Mouse (Mus musculus) myocyte (in vitro differentiated cells): ENCODE measurements around the gene Krtcap2.

ENCODE experiments used
- CEBPB ChIP-seq: IDR thresholded peaks from 2 replicates; pipeline ENCODE4 v1.6.1; 2011; ENCODE audit warnings: mild to moderate bottlenecking, moderate library complexity; ENCODE audit not compliant: poor library complexity, insufficient read depth, severe bottlenecking
- MAX ChIP-seq: IDR thresholded peaks from one replicate; pipeline ENCODE4 v1.6.1; 2011; ENCODE audit warnings: low read depth, mild to moderate bottlenecking, control low read depth
- MYOG ChIP-seq, 3 experiments: IDR thresholded peaks; one replicate each; pipeline ENCODE4 v1.6.1; 2011; ENCODE audit warnings: control low read depth in 2 of 3, low read depth in 2 of 3, mild to moderate bottlenecking in 2 of 3; ENCODE audit not compliant: insufficient read length in 2 of 3, control insufficient read depth in 1 of 3, insufficient read depth in 1 of 3
- POLR2A ChIP-seq: IDR thresholded peaks from one replicate; pipeline ENCODE4 v1.6.1; 2011; ENCODE audit warnings: low read depth, mild to moderate bottlenecking, control low read depth, moderate library complexity; ENCODE audit not compliant: insufficient read length
- POLR2AphosphoS2 ChIP-seq: IDR thresholded peaks from one replicate; pipeline ENCODE4 v1.6.1; 2011; ENCODE audit warnings: low read depth, control low read depth; ENCODE audit not compliant: insufficient read length
- TCF3 ChIP-seq: IDR thresholded peaks from one replicate; pipeline ENCODE4 v1.6.1; 2011; ENCODE audit warnings: low read depth, control low read depth; ENCODE audit not compliant: insufficient read length
- USF1 ChIP-seq: IDR thresholded peaks from one replicate; pipeline ENCODE4 v1.6.1; 2011; ENCODE audit warnings: low read depth, mild to moderate bottlenecking, control low read depth, moderate library complexity

DNA sequence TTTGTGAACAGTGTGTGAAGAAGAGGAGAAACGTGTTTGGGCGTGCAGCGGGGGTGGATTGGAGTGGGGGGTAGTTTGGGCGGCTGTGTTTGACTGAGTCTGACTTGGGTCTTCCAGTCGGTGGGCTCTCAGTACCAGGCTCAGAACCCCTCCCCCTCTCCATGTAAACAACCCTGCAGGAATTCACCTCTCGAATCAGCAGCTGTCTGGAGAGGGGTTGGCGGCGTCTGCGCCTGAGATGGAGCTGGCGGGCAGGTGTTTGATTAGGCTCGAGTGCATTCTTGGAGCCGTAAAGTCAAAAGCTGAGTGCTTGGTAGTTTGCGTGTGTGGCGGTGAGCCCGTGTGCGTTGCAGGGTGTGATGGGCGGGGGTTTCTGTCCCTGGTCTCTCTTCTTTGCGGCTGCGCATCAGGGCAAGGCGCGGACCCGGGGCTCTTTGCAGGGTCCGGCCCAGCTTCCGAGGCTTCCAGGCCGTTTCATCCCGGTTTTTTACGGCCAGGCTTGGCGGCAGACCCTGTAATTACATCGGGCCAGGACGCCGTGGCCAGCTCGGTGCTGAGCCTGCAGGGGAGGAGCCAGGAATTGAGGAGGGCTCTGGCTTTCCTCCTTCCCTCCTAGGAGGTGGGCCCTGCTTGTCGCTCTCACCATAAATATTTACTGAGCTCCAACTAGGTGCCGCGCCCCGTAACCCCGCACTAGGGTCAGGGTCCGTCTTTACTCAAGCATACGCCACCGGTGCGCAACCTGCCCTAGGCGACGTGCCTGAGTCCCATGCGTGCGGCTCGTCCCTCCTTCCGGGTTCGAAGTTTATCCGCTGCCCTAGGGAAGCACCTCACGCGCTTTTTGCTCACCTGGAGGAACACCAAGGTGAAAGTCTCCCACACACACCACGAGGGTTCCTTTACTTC, 35.1 kb downstream of the Krtcap2 start, which contains the start of gene Efna1:
- TF ChIP-seq MAX = no peak
- no peak for TF ChIP-seq POLR2A
- TF ChIP-seq CEBPB = no peak
- no peak for TF ChIP-seq POLR2AphosphoS2
- peak in 1 of 3 experiments; percentile 3 for TF ChIP-seq MYOG (IDR thresholded peaks at IDR 0.05; ENCODE audit: control insufficient read depth in 1 of 3, insufficient read depth in 1 of 3, insufficient read length in 2 of 3, low read depth in 2 of 3)
- no peak for TF ChIP-seq USF1
- TF ChIP-seq TCF3 = no peak
